Mouse (Mus musculus) testis, postnatal 10 days (tissue): ENCODE measurements around the gene Rabgap1l.
"Not testable (repeated sequence)": the region's sequence is repeated elsewhere in the genome, so short reads cannot be mapped to it uniquely, and the experiment has no call there.

ENCODE experiments used
- DNase-seq: peaks from one replicate; pipeline ENCODE4 v3.0.0; 2021; ENCODE audit warnings: low spot score

Rabgap1l gene

DNA sequence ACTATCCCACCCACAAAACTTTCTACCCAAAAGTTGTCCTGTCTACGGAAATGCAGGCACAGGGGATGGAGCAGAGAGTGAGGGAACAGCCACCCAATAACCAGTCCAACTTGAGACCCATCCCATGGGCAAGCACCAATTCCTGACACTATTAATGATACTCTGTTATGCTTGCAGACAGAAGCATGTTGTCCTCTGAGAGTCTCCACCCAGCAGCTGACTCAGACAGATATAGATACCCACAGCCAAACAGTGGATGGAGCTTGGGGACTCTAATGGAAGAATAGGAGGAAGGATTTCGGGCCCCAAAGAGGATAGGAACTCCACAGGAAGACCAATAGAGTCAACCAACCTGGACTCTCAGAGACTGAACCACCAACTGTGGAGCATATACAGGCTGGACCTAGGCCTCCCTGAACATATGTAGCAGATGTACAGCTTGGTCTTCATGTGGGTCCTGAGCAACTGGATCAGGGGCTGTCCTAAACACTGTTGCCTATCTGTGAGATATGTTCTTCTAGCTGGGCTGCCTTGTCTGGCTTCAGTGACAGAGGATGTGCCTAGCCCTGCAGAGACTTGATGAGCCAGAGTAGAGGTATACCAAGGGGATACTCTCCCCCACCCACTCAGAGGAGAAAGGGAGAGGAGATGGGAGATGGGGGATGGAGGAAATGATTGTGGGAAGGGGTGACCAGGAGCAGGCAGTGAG lies 510.7 kb downstream of the Rabgap1l start:
- DNase-seq: not testable (repeated sequence)

DNA sequence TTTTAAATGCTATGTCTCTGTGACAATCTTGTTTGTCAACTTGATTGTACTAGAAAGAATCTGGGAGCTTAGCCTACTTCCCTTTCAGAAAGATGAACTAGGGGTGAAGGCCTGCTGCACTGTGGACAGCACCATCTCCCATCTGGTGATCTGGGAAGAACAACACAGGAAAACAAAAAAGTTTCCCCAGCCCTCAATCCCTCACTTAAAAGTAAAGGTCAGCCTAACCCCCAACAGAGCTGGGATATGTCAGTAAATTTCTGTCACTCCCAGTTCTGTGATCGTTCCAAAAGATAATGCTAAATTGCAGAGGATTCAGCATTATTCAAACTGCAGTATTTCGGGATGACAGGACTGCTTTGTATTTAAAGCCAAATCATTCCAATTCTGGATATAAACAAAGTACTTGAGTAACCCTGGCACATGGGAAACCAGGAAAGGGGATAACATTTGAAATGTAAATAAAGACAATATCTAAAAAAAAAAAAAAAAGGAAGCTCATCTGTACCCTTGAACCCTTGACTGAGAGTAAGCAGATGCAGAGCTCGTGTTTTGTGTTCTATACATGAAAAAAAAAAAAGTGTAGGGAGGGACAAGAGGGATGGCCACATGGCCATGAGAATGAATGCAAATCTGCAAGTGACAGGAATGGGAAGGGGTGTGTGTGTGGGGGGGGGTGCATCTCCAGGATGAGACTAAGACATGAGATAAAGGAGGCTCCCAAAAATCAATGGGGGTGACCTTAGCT lies 511.5 kb downstream of the Rabgap1l start:
- no peak for DNase-seq

DNA sequence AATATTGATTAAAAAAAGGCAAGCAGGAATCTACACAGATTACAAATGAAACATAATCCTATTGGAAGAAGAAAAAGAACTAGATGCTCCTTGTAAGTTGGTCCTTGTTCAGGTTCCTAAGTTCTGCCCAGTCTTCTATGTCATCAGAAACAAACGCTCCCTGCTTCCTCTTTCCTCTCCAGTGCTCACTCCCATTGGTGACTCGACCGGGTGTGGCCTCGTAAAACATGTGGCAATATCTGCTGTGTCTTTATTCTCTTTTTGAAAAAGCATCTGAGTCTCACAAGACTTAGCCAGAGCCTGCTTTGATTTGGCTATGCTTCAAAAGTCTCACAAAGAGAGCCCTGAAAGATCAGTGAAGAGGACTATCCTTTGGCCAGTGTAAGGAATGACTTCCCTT lies 512.4 kb downstream of the Rabgap1l start:
- no peak for DNase-seq

DNA sequence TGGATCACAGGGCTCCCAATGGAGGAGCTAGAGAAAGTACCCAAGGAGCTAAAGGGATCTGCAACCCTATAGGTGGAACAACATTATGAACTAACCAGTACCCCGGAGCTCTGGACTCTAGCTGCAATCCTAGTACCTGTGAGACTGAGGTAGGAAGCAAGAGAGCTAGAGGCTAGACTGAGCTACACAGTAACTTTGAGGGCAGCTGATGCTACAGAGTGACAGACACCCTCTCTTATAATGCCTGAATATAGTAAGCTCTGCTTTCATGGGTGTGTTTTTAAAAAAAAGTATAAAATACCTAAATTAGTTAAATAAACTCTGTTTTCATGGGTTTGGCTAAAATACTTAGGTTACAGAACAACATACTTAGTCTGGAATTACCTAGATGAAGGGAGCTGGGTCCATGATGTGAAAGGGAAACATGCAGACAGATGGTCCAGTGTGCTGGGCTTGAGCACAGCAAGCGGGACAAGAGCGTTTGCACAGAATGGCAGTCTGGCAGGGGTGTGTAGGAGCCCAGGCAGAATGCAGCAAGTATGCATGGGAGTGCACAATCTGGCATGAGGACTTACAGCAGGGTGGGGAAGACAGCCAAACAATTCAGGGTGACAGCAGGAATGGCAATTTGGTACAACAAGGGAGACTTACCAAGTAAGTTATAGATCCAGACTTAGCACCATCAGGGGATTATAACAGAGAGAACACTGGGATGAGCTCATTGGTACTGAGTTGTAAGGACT lies 514.9 kb downstream of the Rabgap1l start:
- no peak for DNase-seq

DNA sequence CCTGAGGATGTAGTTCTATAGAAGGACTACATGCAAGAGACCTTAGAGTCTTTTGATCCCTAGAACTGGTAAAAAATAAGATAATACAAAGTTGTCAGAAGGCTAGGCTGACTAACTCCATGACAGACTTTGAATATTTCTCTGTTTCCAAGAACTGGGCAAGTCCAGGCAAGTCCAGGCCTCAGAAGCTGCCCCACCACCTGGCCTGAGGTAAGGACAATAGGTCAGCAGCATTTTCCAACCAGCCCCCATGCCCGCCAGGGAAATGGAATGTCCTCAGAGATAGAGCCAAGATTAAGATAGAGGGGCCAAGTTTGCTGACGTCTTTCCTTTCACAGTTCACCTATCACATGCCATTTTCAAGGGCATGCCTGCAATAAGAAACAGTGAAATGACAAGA lies 517.8 kb downstream of the Rabgap1l start:
- DNase-seq: no peak

DNA sequence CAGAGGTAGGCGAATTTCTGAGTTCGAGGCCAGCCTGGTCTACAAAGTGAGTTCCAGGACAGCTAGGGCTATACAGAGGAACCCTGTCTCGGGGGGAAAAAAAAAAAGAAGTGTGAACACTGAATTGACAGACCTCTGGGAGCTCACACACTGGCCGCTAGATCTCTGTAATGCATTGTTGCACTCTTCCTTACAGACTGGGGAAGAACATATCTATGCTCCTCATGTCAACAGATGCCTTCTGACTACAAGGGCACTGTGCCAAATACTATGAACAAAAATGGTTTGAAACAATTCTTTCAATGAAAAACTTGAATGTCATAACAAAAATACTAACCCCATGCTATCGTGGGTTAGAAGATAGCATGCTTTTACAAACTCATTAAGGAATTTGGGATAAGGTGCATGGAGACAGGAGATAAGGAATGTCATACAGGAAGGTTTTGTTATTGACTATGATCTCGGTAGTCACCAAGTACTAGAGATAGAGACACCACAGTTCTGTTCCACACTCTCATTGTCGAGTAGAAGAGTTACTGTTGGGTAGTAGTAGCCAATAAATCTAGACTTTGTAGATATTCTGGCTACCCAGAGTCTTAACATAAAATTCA lies 519.8 kb downstream of the Rabgap1l start:
- DNase-seq: no peak

- no peak for DNase-seq
Observed at GRCm38 (mm10) chr1:160271282-160271967, 521.6 kb downstream of the Rabgap1l start.

DNA sequence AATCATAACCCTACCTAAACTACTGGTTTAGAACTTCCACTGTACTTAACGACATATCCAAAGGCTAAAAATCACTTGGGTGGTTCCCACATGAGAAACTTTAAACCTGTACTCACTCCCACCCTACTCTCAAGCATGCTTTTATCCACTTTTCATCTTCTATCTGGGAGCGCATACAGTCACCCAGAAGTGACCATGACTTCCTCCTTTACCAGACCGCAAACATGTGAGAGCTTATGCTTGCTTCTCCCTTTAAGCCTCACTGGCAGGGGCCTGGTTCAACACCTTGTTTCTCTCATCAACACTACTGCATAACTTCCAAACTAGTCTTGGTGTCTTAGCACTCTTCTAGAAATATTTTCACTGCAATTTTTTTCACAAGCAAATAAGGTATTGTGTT lies 524.7 kb downstream of the Rabgap1l start:
- no peak for DNase-seq

DNA sequence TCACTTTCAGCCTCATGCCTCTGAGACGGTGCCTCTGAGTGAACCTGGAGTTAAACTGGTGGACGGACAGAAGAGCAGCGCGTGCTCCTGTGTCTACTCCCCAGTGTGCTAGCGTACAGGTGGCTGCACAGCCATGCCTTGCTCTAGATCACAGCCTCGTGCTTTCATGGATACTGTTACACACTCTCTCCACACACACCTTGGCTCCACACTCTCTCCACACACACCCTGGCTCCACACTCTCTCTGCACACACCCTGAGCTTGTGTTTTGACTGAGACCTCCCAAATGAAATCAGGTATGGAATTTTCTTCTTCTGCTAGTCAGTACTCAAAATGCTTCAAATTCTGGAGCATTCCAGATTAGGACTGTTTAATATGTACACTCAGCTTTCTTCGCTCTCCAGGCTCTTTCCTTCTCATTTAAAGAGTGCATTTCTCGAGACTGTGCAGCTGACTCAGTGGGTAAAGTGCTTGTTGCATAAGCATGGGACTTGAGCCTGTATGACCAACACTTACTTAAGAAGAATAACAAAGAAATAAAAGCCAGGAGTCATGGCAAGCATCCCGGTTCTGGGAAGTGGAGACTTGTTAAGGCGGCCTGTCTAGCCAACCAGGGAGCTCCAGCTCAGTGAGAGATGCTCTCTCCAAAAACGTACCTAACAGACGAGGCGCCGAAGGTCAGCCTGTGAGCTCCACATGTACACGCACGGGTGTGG lies 529.2 kb downstream of the Rabgap1l start:
- DNase-seq: no peak

- DNase-seq: no peak
Observed at GRCm38 (mm10) chr1:160263053-160263452, 530.0 kb downstream of the Rabgap1l start.

- no peak for DNase-seq
Observed at GRCm38 (mm10) chr1:160262415-160262814, 530.6 kb downstream of the Rabgap1l start.

GRCm38 (mm10) chr1:160261849-160262248 lies 531.2 kb downstream of the Rabgap1l start:
- DNase-seq: no peak

DNA sequence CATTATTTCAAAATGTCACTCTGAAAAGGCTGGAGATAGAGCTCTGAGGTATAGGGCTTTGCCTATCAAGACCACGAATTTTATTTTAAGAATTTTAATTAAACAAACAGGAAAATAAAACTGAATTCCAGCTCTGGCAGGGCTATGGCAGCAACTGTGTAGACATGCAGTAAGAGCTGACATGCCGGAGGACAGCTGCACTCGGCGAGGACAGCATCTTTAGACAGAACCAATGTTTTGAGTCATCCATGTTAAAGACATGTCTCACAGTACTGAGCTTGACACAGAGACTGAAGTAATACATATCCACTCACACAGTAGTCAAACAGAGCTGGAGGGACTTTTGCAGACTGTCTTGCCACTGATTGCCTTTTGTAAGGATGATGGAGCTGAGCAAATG lies 532.4 kb downstream of the Rabgap1l start:
- DNase-seq: no peak

DNA sequence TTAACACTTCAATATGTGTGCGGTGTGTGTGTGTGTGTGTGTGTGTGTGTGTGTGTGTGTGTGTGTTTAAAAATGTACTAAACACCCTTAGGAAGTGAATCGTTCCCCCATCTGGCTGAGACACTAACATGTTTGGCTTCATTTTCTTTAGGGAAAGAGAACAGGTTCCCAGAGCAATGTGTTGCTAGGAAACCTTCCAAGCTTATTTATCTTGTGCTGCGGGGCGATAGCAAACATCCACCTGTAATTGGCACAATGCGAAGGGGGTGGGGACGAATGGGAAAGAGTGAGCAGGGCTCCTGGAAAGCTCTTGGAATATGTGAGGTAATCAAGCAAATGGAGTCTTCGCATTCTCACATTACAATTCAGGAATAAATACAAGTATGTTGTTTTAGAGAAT lies 533.1 kb downstream of the Rabgap1l start:
- DNase-seq: no peak

GRCm38 (mm10) chr1:160253108-160253507 lies 539.9 kb downstream of the Rabgap1l start:
- DNase-seq: no peak

DNA sequence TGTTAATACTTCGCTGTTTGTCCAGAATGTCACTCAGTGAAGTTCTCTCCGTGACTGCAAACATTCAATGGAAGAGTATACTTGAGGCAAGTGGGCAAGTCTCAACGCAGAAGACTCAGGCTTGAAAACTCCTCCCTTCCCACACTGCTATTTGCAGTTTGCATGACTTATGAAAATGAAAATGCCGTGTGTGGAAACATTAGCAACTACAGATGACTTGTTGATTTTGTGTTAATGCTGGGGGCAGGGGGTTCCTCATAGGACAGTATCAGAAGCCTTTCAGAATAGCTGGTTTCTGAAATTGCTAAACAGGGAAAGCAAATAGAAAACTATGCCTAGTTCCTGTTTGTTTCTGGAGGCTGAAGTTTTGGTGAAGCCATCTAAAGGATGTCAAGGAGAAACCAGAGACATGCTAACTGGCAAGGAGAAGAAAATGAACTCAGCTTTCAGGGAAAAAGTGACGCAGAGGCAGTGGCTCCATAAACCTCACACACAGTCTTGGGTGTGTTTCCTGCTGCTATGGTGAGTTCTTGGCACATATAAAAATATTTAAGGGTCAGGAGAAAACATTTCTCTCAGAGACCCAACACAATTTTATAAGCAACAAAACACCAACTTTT lies 541.5 kb downstream of the Rabgap1l start:
- DNase-seq: no peak

GRCm38 (mm10) chr1:160250782-160251181 lies 542.2 kb downstream of the Rabgap1l start:
- DNase-seq: no peak

- DNase-seq: no peak
Observed at GRCm38 (mm10) chr1:160249786-160250185, 543.2 kb downstream of the Rabgap1l start.

DNA sequence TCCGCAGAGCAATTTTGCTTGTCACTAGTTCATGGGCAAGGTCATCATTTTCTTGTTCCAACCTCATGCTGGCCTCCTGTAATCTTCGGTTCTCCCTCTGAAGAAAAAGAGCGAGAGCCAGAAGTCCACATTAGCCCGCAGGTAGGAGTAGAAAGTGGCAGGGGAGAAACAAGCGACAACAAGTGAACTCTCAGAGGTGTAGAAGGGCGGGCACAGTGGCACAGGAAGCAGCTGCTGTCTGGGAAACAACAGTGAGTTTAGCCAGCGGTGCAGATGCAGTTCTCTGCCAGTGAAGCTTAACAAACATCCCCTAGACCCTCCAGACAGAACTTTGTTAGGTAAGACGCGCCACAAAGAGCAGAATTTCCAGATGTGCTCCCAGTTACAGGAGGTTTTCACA lies 545.5 kb downstream of the Rabgap1l start:
- no peak for DNase-seq

DNA sequence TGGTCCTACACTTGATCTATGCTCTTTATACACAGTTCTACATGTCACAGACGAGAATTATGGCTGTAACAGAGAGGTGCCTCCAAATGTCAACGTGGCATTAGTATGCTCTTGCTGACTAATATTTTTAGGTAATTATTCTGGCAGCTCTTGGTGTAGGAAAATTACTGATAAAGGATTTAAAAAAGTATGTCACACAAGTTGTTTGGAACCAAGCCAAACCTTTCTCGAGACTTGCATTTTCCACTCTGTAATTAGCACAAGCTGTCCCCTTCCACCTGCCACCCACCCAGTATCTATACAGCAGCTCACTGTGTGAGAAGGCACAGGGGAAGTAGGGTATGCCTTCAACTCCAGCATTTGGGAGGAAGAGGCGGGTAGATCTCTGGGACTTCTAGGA lies 546.2 kb downstream of the Rabgap1l start:
- no peak for DNase-seq

GRCm38 (mm10) chr1:160245954-160246353 lies 547.1 kb downstream of the Rabgap1l start:
- no peak for DNase-seq
